Mouse (Mus musculus): ENCODE data around the gene Gm20388.

Gene Gm20388

DNA sequence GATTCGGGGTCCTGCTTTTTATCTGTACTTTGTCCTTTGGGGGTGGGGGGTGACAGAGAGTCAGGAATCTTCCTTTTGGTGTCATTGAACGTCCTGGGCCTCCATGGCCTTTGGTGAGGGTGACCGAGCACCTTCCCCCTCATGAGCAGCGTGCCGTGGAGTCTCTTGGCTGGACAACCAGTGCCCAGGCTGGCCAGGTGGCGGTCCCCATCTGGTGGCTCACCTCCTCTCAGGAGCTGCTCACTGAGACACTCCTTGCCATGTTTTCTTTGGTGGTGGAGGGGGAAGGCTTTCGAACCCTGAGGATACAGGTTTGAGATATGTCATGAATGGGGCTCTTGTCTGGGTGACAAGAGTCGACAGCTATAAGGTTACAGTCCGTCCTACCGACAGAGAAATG, 139.7 kb downstream of the Gm20388 start:
- no peak for DNase-seq

DNA sequence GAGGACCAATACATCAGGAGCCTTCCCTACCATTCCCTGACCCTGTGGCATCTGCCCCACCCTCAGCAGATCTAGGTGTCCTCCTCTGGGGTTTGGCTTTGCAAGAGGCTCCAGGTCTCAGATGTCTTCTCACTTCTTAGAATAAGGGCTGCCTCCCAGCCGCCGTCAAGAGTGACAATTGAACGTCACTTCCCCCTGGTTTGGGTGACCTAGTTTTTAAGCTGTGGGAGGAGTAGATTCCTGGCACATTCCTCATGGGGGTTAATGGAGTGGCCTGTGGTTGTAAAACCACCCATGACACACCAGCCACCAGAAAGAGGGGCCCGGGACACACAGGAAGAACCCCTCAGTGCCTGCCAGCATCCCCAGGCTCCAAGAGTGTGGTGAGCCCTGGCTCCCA, 140.4 kb downstream of the Gm20388 start:
- DNase-seq, result no peak

DNA sequence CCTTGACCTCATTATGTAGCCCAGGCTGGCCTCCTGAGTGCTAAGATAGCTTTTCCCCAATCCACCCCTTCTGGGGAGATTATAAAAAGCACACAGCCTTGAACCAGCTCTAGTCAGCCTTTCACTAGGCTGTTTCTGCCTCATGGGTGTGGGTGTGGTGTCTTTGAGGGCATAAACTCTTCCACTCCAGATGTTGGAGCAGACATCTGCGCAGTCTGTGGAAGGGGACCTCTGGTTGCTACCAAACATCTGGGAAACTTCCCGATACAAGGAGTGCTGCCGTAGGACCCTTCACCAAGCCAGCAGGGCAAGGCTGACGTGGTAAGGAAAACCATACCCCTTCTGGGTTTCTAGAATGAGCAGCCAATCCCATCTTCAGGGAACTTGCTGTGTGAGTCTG, 141.3 kb downstream of the Gm20388 start:
- no peak for DNase-seq

DNA sequence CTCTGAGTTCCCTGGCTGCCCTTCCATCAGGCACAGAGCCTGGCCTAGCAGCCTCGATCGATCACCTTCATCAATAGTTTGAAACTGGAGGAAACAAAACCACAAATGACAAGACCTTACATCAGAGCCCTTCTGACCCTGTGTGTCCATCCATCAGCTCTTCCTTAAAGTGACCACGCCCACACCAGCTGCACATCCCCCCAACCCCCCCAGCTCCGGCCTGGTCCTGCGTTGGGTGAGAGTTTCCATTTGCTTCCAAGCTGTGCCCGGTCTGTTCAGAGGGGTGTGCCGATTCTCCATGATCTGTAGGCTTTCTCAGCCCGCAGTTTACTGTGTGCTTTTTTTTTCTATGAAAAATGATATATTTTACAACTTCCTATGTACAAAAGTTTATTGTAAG, 141.7 kb downstream of the Gm20388 start:
- no peak for DNase-seq

DNA sequence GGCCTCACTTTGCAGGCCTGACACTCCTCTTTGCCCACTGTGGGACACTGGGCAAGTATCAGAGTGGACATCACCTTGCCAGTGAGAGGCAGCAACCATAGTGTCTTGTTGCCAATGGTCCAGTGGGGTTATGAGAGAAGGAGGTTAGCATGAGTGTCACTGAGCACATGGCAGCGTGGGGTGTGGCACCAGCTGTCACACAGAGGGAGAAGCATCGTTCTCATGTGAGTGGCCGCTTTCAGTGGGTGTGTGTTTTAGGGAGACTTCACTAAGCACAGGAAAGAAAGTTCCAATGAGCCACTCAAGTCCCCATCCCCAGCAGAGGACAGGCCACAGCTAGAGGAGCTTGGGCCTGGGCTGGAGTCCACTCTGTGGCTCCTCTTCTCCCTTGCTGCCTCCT, 144.2 kb downstream of the Gm20388 start:
- DNase-seq, result no peak

DNA sequence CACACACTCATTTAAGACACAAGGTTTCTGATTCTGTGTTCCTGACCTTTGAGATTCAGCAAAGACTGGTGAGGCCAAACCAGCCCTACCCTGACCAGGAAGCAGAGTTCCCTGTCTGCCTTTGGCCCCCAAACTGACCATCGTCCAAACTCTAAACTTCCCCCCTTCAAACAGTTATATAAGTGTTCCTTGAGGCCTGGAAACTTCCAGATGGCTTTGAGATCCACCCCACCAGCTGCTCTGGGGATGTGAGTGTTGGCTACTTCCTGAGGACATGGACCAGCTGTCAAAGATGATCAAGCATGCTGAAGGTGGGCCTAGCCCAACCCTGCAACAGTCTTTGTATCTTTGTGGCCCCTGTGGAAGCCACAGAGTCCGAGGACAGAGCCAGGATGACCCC, 146.4 kb downstream of the Gm20388 start:
- no peak for DNase-seq

DNA sequence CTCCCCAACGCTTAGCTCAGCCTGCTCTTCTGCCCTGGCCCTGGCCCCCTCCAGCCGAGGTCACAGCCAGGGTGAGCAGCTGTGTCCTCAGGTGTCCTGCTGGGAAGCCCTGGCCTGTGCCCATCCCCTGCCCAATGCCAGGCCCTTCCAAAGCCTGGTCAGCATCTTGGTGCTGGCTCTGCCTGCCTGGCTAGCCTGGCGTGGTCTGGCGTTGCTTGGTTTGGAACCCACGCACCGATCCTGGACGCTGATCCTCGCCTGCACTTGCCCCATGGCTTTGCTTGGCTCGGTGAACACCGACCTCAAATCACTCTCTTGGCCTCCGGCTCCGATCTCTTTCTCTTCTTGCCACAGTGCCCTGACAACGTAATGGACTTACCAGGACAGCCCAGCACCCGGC, 152.1 kb downstream of the Gm20388 start:
- DNase-seq, result no peak

DNA sequence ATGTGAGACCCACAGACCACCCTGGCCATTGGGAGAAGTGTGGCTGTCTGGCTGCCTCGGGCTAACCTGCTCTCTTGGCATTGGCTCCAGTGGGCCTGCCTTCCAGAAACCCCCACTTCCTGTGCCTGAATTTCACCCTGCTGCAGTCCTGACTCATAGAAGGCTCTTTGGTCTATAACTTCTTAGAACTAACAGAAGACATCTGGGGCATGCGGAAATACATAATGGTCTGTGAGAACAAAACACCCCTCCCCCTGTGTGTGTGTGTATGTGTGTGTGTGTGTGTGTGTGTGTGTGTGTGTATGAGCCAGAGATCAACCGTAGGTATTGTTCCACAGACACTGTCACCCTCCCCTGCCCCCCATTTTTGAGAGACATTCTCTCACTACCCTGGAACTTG, 152.7 kb downstream of the Gm20388 start:
- DNase-seq, result no peak

DNA sequence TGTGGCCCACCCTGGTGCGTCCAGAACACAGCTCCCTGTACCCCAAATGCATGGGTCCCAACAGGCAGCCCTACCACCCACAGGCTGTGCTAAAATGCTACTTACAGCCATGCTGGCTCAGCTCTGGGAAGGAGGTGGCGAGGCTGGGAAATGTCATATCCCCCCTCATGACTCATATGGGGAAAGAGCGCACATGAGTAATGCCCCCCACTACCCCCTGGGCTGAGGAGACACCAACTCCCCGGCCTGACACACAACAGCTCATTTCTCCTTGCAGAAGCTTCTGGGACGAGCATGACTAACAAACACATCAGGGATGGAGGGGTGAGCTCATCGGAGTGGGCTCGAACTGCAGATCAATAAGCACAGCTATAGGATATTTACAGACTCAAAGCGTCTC, 155.0 kb downstream of the Gm20388 start:
- no peak for DNase-seq

DNA sequence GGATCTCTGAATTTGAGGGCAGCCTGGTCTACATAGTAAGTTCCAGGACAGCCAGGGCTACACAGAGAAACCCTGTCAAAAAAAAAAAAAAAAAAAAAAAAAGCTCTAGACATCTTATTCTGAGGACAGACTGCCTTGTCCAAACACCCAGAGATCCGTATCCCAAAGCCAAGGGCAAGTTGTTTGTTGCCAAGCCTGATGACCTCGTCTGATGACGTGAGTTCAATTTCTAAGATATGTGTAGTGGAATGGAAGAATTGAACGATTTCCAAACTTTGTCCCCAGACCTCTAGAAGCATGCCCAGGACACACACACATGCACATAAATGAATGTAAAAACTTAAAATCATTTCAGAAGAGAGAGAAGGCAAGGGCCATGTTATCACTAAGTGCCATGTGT, 155.6 kb downstream of the Gm20388 start:
- DNase-seq, result no peak

DNA sequence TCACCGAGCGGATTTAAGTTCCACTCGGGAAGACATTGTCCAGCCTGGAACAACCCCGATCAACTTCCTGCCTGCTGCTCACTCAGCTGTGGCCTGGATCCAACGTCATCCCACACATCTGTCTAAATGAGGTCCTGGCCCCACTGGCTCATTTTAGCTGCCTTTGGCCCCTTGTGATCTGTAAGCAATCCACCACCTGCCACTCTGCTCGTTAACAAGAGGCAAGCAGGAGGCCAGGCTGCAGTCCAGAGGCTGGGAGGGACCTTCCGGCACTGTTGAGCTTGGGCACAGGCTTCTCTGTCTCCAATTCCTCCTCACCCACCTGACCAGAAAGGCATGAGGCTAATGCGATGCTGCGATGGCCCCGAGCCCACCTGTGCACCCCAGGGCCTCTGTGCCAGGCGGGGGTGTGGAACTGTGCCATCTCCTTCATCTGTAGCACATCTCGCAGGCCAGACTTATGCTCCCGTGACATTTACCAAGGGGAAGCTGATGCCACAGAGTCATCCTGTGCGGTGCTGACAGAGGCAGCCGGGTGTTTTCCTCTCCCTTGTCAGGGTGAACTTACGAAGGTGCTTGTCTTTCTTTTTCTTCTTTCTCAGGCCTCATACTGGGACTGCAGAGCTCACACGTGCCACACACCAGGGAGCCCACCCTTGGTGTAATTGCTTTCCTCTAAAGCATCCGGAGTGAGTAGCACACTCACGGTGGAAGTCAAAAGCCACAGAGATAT, 157.5 kb downstream of the Gm20388 start:
- DNase-seq, result no peak

DNA sequence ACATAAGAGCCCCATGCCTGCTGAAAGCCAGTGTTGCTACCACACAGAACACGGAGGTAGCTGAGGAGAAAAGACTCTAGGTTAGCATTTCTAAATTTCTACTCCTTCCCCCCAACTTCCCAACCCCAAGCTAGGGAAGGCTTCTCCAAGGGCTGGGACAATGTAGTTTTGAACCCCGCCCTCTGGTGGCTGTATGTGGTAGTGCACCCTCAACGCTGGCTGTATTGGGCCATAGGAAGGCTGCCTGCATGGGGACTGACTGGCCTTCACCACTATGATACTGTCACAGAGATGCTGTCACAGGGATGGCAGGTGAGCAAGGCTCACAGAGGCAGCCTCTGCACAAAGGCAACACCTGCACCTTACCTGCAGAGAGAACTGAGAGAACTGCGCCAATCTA, 161.0 kb downstream of the Gm20388 start:
- DNase-seq, result peak; percentile 79 to 80

DNA sequence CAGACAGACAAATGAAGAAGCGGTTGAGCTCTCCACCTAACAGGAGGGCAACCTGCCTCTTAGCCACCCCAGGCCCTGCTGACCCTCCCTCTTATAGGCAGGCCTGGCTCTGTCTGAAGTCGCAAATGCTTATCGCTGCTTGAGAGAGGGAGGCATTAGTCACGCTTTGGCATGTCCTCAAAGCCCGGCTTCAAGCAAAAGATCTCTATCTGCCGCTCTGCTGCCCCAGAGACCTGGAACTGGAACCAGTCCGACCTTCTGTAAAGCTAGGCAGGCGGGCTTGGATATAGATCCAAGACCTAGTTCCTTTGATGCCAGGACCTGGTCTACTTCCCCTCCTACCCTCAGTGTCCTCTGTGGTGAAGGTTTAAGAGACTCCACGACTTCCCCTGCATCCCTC, 161.6 kb downstream of the Gm20388 start:
- no peak for DNase-seq

DNA sequence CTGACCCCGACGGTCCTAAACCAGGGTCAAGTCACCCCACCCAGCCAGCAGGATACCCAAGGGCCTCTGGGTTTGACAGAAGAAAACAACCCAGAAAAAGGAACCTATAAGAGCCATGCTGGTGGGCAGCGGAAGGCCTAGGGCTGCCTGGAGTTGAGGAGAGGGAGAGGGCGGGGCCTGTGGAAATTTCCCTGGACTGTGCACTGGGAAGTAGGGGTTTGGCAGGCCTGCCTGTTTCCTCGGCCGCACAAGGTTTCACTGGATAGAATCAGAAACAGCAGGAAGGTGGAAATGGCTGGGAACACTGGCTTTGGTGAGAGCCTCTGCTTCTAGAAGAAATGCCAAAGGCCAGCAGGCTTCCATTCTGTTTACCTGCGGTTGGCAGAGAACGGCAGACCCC, 162.2 kb downstream of the Gm20388 start:
- no peak for DNase-seq

DNA sequence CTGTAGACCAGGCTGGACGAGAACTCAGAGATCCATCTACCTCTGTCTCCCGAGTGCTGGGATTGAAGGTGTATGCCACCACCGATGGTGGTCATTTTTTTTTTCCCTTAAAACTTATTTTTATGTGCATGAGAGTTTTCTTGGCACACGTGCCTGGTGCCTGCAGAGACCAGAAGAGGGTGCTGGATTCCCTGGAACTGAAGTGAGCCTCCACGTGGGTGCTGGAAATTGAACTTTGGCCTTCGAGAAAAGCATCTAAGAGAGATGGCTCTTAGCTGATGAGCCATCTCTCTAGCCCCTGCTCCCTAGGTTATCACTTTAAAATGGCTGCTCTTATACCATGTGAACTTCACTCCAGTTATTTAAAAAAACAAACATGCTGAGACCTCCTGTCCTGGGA, 163.9 kb downstream of the Gm20388 start:
- no peak for DNase-seq

DNA sequence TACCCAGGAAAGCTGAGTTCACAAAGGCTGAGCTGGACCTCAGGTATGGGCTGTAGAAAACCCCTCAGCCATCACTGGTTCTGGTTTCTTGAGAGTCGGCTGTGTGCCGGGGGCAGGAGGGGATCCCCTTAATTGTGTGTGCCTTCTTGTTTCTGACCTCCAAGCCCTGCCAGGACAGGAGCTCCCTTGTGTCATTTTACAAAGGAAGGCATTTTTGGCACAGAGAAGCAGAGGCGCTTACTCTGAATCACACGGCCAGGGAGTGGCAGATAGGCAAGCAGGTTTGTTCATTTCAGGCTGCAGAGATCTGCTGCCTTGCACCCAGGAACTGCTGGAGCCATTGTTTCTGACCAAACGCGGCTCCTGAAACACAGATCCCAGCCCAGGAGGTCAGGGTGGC, 164.7 kb downstream of the Gm20388 start:
- no peak for DNase-seq

DNA sequence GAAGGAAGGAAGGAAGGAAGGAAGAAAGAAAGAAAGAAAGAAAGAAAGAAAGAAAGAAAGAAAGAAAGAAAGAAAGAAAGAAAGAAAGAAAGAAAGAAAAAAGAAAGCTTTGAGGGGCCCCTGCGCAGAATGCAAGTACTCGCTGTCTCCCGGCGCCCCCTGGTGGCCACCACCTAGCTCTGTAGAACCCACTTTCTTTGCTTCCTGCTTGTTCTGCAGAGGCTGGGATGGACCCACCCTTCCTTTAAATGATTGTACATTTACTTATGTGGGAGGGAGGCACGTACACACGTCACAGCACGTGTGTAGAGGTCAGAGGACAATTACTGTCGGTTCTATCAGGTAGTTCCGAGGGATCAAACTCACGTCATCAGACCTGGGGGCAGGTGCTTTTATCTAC, 167.4 kb downstream of the Gm20388 start:
- DNase-seq, result peak; percentile 85 to 86

DNA sequence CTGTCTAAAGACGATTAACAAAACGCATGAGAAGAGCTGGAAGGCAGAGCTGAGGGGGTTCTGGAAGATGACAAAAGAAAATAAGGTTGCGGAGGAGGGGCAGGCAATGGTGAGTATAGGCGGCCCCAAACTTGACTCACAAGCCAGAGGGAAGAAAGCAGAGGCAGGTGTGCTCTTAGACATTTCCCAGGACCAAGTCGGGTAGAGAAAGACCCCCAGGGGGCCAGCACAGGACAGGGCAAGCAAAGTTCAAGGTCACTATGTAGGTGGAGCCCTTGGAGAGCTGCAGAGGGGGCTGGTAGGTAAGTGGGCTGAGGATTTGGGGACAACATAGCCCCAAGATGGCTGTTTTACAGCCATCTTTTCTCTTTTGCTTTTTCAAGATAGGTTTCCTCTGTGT, 168.7 kb downstream of the Gm20388 start:
- DNase-seq, result no peak

DNA sequence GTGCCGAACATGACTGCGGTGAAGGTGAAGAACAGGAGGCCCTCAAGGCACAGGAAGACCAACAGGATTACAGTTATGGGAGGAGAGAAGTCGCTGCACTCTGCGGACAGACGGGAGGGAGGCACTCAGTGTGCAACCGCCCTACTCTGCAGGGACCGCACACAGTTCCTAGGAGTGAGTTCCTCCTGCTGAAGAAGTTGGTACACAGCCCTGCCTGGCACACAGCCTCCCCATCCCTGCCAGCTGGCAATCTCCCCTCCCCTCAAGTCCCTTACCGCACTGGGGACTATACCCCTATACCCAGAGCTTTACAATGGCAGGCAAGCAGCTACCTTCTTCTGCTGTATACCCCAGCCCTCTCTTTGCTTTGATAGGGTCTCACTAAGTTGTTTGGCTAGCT, 172.6 kb downstream of the Gm20388 start:
- DNase-seq, result no peak

DNA sequence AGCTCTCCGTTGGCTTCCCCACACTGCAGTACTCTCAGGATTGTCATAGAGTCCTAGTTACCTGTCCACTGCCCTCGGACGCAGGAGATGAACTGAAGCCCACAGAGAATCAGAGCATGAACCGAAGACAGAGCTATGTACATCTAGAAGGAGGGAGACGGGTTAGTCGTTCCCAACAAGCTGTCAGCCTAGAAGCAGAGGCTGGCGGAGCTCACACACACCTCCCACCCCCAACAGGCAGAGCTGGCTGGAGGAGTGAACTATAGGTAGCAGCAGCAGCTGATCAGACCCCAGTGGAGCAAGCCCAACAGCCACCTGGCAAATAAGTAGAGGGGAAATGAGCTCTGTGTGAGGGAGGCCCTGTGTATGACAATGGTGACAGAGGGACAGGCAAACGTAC, 174.1 kb downstream of the Gm20388 start:
- no peak for DNase-seq

DNA sequence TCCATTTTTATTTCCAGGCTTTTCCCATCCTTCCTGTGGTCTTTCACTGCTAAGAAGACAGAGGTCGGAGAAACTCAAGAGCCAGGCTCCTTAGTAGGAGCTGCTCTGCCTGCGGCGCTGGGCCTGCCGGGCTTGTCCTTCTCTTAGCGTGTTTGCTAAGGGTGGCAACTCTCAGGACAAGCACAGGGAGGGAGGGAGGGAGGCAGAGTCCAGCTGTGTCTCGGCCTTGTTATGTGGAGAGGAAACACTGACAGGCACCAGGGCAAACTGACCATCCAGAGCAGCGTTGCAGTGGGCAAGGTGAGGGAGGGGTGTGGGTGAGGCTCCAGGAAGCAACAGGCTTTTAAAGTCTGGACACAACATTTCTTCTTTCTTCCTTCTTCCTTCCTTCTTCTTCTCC, 178.9 kb downstream of the Gm20388 start:
- DNase-seq, result no peak

DNA sequence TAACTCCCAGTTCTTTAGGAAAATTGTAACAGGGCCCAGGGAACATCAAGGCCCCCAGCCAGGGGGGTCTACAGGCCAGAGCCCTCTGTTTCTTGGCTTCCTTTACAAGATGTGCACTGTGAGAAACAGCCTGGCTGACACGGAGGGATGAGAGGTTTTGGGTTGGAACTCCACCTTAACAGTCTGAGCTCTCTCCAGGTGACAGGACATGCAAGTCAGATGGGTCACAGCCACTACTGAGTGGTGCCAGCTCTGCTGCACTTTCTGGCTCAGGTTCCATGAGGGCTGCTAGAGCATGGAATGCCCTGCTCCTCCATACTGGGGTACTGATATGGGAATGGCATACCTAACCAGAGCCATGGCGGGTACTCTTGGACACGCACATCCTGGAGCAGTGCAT, 180.4 kb downstream of the Gm20388 start:
- DNase-seq, result no peak

DNA sequence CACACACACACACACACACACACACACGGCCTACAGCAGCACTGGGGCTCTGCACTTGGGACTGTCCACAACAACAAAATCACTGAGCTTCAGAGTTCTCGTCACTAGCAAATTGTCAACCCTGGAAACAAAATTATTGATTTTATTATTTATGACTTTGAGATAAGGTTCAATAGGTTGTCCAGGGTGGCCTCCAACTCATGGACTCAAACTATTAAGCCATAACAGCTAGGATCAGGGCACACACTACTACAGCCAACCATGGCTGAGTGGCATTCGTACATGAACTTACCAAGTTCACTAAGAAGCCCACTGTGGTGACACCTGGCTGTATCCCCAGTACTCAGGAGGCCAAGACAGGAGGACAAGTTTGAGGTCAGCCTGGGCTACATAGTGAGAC, 182.5 kb downstream of the Gm20388 start:
- DNase-seq, result no peak

DNA sequence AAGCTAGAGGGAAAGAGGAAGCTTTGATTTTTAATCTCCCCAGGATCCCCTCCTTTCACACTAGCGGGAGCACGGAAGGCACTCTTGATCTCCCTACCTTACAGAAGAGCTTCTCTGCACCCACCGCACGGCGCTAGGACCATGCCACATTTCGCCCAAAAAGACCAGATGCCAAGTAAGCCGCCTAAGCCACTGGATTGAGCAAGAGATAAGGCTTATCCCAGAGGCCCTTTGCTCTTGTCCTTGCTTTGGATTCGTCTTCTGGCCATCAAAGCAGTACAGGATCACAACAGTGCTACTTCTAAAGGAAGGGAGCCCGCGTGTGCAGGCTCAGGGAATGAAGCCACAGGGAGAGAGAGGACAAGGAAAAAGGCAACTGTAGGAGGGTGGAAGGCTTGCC, 184.2 kb downstream of the Gm20388 start:
- DNase-seq, result no peak

DNA sequence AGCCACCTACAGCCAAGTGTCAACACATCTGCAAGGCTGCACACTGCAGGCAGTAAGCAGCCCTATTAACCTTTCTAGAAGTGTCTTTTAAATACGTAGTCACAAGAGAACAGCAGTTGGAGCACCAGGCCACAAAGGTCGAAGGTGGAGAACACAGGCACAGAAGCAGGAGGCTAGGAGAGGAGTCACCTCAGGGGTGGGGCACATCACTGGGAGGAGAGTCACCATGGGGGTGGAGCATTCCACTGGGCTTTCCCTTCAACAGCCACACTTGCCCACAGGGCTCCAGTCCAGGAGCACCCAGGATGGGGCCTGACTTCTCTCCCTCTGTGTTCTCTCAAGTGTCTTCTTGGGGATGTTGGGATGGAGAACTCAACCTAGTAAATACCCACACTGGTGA, 185.8 kb downstream of the Gm20388 start:
- no peak for DNase-seq

All from B cell, adult 2 months (primary cell).